Mouse (Mus musculus) neural tube, embryonic 11.5 days (tissue): Measurements from ENCODE around the gene Dnase2a. TPM values are rescaled to one million over a fixed set of nuclear protein-coding genes. Genes with fewer than 3 reads are reported as not detected.

Source experiments
- ATAC-seq: fragments of 200-750 bp; cut with Nextera tagmentation; 2 replicates; pipeline ENCODE4 v1.8.0; 2017; ENCODE audit warnings: moderate number of reproducible peaks, mild to moderate bottlenecking, moderate TSS enrichment, moderate library complexity; ENCODE audit not compliant: insufficient read depth, low FRiP score, low TSS enrichment
- DNase-seq: peaks from one replicate; pipeline ENCODE4 v3.0.0-alpha.2; 2015; ENCODE audit warnings: low spot score
- H3K27ac ChIP-seq: fragments of 300-500 bp; sonication (generic); 2 replicates; pipeline ENCODE4 v1.5.1; 2014; ENCODE audit warnings: low read depth, mild to moderate bottlenecking, low read length
- H3K27me3 ChIP-seq: fragments of 300-500 bp; sonication (generic); 2 replicates; pipeline ENCODE4 v1.6.1; 2014; ENCODE audit warnings: mild to moderate bottlenecking, low read length, mixed read lengths; ENCODE audit not compliant: control insufficient read depth, insufficient read depth
- H3K36me3 ChIP-seq: fragments of 300-500 bp; sonication (generic); 2 replicates; pipeline ENCODE4 v1.6.1; 2014; ENCODE audit warnings: mild to moderate bottlenecking, low read length, moderate library complexity, mixed read lengths; ENCODE audit not compliant: control insufficient read depth, insufficient read depth
- H3K4me1 ChIP-seq: fragments of 300-500 bp; sonication (generic); 2 replicates; pipeline ENCODE4 v1.6.1; 2014; ENCODE audit warnings: low read length, mixed read lengths; ENCODE audit not compliant: control insufficient read depth, insufficient read depth
- H3K4me2 ChIP-seq: fragments of 300-500 bp; sonication (generic); 2 replicates; pipeline ENCODE4 v1.6.1; 2014; ENCODE audit warnings: low read depth, mild to moderate bottlenecking, moderate library complexity
- H3K4me3 ChIP-seq: fragments of 300-500 bp; sonication (generic); 2 replicates; pipeline ENCODE4 v1.5.1; 2014; ENCODE audit warnings: low read depth, low read length
- H3K9ac ChIP-seq: fragments of 300-500 bp; sonication (generic); 2 replicates; pipeline ENCODE4 v1.6.1; 2014; ENCODE audit warnings: mild to moderate bottlenecking, low read length
- H3K9me3 ChIP-seq: fragments of 300-500 bp; sonication (generic); 2 replicates; pipeline ENCODE4 v1.6.1; 2016; ENCODE audit warnings: low read length; ENCODE audit not compliant: control insufficient read depth
- WGBS: fragments of 180-500 bp; shearing (Covaris S2); extraction: QIAGEN DNeasy Blood & Tissue Kit; methylation state at CpG from one replicate; pipeline ENCODE4 v1.1.7; 2014; 5-methylcytosine and 5-hydroxymethylcytosine counted together
- polyA plus RNA-seq: library from polyadenylated mRNA; unstranded; fragments of >200 nt; fragmentation: Nextera tagmentation; extraction: Ambion mirVana; gene quantifications from 2 replicates; pipeline ENCODE4 v1.2.1, GENCODE M21; 2014

Dnase2a gene
- polyA plus RNA-seq, 1 experiment from 2014 or later: 4.9 TPM

DNA sequence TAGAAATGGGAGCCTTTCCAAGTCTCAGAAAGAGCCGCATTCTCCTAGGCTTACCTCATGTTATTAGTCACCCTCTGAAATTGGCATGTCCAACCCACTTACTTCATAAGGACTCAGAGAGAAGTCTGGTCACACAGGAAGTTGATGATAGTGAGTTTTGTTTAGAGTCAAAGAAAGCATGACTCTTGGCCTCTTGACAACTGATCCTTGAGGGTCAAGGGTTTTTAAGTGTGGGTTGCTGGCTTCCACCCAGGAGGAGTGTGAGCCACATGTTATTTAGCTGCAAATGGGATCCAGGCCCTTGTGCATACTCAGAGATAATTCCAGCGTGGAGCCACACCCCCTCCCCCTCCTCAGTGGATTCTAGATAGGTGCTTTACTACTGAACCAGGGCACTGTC lies 13.2 kb downstream of the Dnase2a start:
- Histone ChIP-seq H3K9ac (no peak overlapping the region), H3K27me3 (peaks cover 15% of the 10 kb centered on the region), H3K4me2 (no peak overlapping the region), H3K9me3 (no peaks in the 10 kb centered on the region), H3K4me3 (no peak overlapping the region), H3K4me1 (no peaks in the 10 kb centered on the region), H3K36me3 (no peaks in the 10 kb centered on the region), H3K27ac (no peak overlapping the region)
- no peak for DNase-seq
- ATAC-seq: no peak
- 82% methylated on average over 2 of the region's 2 CpGs for WGBS

DNA sequence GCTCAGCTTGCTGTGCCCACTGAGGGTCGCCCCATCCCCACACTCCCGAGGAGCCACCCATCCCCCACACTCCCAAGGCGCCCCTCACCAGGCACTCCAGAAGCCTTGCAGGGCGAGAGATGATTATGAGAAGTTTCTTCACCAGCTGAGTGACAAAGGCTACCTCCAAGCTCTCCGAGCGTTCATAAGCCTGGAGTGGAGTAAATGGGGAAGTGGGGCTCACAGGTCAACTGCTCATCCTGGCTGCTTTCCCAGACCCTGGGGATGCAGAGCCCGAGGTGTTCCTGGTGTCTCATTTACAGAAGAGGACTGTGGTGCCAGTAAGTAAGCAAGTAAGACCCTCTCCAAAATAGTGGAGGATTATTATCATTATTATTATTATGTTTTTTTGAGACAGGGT lies 17.2 kb downstream of the Dnase2a start:
- 73% methylated on average over 7 of the region's 7 CpGs for WGBS
- ATAC-seq (no peak), DNase-seq (no peak)
- no peak overlapping the region for H3K9ac ChIP-seq
- no peak overlapping the region for H3K27ac ChIP-seq
- H3K27me3 ChIP-seq: peaks cover 16% of the 10 kb centered on the region
- H3K36me3 ChIP-seq: no peaks in the 10 kb centered on the region
- no peaks in the 10 kb centered on the region for H3K4me1 ChIP-seq
- H3K9me3 ChIP-seq: no peaks in the 10 kb centered on the region
- no peak overlapping the region for H3K4me2 ChIP-seq
- H3K4me3 ChIP-seq: no peak overlapping the region

DNA sequence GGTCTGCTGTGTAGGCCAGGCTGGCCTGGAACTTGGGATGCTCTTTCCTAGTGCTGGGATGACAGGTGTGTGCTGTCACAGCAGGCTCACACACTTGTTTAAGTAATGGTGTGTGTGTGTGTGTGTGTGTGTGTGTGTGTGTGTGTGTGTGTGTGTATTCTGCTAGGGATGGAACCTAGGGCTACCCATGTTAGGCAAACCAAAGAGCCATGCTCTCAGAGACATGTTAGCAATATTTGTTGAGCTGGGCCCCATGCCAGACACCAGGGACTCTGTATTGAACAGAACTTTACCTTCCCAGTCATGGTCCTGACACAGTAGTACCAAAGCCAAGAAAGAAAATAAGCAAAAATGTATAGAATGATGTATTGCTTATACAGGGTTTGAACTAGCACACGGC lies 19.2 kb downstream of the Dnase2a start:
- Histone ChIP-seq H3K36me3 (no peaks in the 10 kb centered on the region), H3K27ac (no peak overlapping the region), H3K4me3 (no peak overlapping the region), H3K27me3 (peaks cover 19% of the 10 kb centered on the region), H3K9ac (no peak overlapping the region), H3K9me3 (no peaks in the 10 kb centered on the region), H3K4me2 (no peak overlapping the region), H3K4me1 (no peaks in the 10 kb centered on the region)
- no peak for DNase-seq
- WGBS: 77% methylated on average over 1 of the region's 1 CpGs
- no peak for ATAC-seq

DNA sequence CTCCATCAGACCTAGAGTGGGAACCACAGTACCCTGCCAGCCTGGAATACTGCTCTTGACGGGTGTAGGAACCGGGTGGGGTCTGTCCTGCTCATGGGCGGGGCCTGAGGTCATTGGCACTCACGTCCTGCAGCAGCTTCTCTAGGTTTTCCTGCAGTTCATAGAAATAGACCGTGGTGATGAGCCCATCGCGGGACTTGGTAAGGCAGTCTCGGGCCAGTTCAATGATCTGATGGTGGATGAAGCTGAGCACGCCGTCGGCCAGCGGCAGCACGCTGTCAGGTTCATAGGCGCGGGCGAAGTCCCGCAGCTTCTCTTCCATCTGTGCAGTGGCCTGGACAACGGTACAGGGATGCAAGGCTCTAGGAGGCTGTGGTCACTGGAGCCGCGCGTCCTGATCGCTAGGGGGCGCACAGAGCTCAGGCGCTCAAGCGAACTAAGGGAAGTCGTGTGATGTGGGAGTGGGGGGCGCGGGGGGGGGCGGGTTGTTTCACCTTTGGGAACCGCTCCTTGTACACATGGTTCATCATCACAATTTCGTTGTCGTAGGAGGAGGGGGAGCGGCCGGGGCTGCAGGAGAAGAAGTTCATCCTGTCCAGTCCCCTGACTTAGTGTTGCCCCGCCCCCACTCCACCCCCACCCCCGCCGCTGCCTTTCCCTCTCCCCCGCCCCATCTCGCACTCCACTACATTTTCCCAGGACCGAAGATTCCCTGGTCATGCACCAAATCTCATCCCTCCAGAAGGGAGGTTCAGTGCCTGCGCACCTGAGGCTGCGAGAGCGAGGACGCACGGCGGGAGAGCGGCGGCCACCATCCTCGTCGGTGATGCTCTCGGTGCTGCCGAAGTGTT lies 20.3 kb downstream of the Dnase2a start:
- H3K27me3 ChIP-seq: peaks cover 19% of the 10 kb centered on the region
- WGBS: 2% methylated on average over 49 of the region's 52 CpGs
- H3K4me2 ChIP-seq: peak overlapping the region; percentile 50

DNA sequence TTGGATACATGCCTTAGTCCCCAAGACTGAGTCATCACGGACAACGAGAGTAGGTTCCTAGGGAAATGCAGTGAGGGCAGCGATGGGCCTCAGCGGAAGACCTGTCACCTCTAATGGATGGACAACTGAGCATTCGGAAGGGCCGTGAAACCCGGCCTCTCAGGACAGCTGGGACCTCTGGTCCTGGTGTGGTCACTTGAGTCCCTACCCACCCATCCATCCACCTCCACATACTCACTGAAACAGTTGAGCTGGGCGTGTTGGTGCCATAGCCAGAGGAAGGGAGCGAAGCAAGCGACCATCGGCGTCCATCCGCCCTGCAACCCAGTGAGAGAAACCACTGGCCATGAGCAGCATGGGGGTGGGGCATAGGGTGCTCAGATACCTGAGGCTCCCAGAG lies 22.2 kb downstream of the Dnase2a start:
- Histone ChIP-seq H3K36me3 (no peaks in the 10 kb centered on the region), H3K4me1 (peaks cover 10% of the 10 kb centered on the region; the same call in 1 of the 2 replicates), H3K27ac (no peak overlapping the region), H3K27me3 (peaks cover 32% of the 10 kb centered on the region), H3K9ac (no peak overlapping the region), H3K9me3 (no peaks in the 10 kb centered on the region), H3K4me3 (no peak overlapping the region), H3K4me2 (no peak overlapping the region)
- no peak for DNase-seq
- ATAC-seq: no peak
- WGBS: 87% methylated on average over 13 of the region's 13 CpGs

More for the DNA sequence above, 20.3 kb downstream of the Dnase2a start:
- H3K36me3 ChIP-seq: no peaks in the 10 kb centered on the region
- DNase-seq (peak; percentile 86), ATAC-seq (peak; percentile 72)
- no peak overlapping the region for H3K27ac ChIP-seq
- no peaks in the 10 kb centered on the region for H3K9me3 ChIP-seq
- H3K4me3 ChIP-seq: peak overlapping the region; percentile 29
- H3K9ac ChIP-seq: no peak overlapping the region; the same call in 1 of the 2 replicates
- no peaks in the 10 kb centered on the region for H3K4me1 ChIP-seq

DNA sequence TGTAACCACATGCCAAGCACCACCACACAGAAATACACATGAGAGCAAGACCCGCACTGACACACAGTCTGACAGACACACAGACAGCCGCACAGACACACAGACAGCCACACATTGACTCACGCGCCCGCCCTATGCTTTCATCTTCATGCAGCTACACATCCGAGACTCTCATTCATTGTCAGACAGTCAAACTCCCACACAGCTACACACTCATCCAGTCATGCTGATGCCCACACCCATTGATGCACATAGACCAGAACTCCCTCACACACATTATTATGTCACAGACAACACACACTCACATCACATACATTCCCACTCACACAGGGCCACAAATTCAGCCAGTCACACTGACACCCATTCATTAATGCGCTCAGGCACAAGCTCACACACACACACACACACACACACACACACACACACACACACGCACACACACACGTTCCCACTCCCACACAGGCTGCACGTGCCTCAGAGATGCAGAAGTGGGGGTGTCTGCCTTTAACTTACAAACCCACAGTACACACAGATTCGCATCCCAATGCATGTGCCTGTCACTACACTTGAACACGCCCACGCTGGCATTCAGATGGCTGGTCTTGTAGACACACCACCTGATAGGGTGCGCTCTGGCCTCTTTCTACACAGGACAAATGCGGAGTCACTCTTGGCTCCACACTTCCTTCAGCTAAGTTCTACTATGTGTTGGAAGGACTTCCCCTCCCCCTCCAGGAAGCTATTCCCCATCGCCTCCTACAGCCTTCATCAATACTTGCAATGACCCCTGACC lies 25.6 kb downstream of the Dnase2a start:
- no peak overlapping the region for H3K9ac ChIP-seq
- H3K27ac ChIP-seq: no peak overlapping the region
- WGBS: 84% methylated on average over 16 of the region's 16 CpGs
- no peaks in the 10 kb centered on the region for H3K36me3 ChIP-seq
- H3K4me3 ChIP-seq: no peak overlapping the region
- H3K9me3 ChIP-seq: no peaks in the 10 kb centered on the region
- no peak for ATAC-seq
- H3K4me1 ChIP-seq: peaks cover 16% of the 10 kb centered on the region
- H3K27me3 ChIP-seq: peaks cover 52% of the 10 kb centered on the region
- peak overlapping the region; percentile 69 for H3K4me2 ChIP-seq
- no peak for DNase-seq

DNA sequence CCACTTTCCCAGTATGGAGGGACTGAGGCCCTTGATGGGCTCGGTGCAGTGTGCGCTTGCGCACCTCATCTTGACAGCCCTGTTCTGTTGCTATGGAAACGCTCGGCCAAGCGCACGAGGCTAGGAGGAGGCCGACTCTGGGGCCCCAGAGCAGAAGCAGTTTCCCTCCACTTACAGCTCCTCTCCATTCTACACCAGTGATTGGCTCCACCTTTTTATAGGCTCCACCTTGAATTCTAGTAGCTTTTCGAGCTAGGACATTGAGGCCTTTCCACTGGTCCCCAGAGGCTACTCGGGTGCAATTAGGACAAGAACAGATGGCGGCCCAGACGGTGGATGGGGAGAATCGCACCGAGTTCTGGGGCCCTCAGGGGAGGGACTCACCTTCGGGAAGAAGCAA lies 26.5 kb downstream of the Dnase2a start:
- H3K27ac ChIP-seq: no peak overlapping the region
- DNase-seq: peak; percentile 86
- no peak overlapping the region for H3K9ac ChIP-seq
- peaks cover 16% of the 10 kb centered on the region for H3K4me1 ChIP-seq
- peak; percentile 77 for ATAC-seq
- H3K36me3 ChIP-seq: no peaks in the 10 kb centered on the region
- H3K27me3 ChIP-seq: peaks cover 44% of the 10 kb centered on the region
- no peaks in the 10 kb centered on the region for H3K9me3 ChIP-seq
- H3K4me3 ChIP-seq: peak overlapping the region; percentile 47; the same call in 1 of the 2 replicates
- peak overlapping the region; percentile 69 for H3K4me2 ChIP-seq
- 0% methylated on average over 15 of the region's 15 CpGs for WGBS

DNA sequence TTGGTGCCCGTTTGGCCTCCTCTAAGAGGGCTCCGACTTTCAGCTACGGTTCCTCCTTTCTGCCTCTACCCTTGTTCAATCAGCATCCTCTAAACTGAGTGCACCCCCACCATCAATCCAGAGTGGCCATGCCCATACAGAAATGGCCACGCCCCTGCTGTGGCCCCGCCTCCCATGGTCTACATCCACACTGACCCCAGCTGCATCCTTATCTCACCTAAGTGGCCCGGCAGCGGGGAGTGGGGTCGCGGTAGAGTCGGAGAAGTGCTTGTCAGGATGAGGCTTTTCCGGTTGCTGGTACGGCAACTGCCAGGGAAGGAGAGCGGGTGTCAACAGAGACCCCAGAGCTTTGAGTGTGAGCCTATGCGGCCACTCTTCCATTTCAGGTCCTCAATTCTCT lies 27.1 kb downstream of the Dnase2a start:
- ATAC-seq: 0 out of 2 replicates have a peak, but pooled peaks have one; percentile 33
- no peak overlapping the region for H3K27ac ChIP-seq
- no peaks in the 10 kb centered on the region for H3K36me3 ChIP-seq
- H3K9ac ChIP-seq: peak overlapping the region; percentile 3; the same call in 1 of the 2 replicates
- no peaks in the 10 kb centered on the region for H3K9me3 ChIP-seq
- H3K27me3 ChIP-seq: peaks cover 39% of the 10 kb centered on the region
- peaks cover 16% of the 10 kb centered on the region for H3K4me1 ChIP-seq
- H3K4me3 ChIP-seq: peak overlapping the region; percentile 47
- peak; percentile 48 for DNase-seq
- WGBS: 4% methylated on average over 14 of the region's 14 CpGs
- H3K4me2 ChIP-seq: peak overlapping the region; percentile 69
